Mouse (Mus musculus) mammary gland, adult 2 months (tissue): Measurements from ENCODE around the gene Foxo1. TPM values are rescaled to one million over a fixed set of nuclear protein-coding genes. Genes with fewer than 3 reads are reported as not detected.

Experiments used
- polyA plus RNA-seq: library from polyadenylated mRNA; depleted of rRNA; stranded (reverse); fragments of >200 nt; gene quantifications from 2 replicates; pipeline ENCODE4 v1.2.3, GENCODE M21; 2012; ENCODE audit warnings: low replicate concordance; rRNA removed

Foxo1 gene
- 21.6 and 40.6 TPM in 2 replicates for polyA plus RNA-seq

GRCm38 (mm10) chr3:52267652-52268486 lies at the start of gene Foxo1:
Gene Foxo1 (plus strand): TSS chr3:52268336.

Other genes starting within 250 kb of the Foxo1 start
- gene Maml3, start 163.3 kb upstream of the Foxo1 start, polyA plus RNA-seq: 2.9 and 3.7 TPM in 2 replicates